Mouse (Mus musculus): ENCODE results near the gene Cops4. TPM values are rescaled to one million over a fixed set of nuclear protein-coding genes. Genes with fewer than 3 reads are reported as not detected.

Gene Cops4
- polyA plus RNA-seq, 1 experiment from 2014 or later, result 263 TPM

DNA sequence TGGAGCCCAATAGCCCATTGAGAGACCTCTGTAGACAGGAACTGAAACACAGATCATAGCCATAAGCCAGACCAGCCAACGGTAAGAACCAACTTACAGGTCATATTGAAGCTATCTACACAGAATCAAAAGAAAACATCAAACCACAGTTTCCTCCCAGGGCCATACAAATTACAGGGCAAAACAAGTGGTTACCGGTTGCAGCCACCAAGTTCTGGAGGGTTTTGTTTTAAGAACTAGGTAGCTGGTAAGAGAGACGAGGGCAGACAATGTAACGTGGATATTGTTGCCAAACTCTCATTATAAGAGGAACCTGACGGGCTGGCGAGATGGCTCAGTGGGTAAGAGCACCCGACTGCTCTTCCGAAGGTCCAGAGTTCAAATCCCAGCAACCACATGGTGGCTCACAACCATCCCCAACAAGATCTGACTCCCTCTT is 67.1 kb downstream of the Cops4 start:
- Histone ChIP-seq H3K4me2 (ENCODE audit: low read depth, low read length) (no peak overlapping the region), H3K9me3 (replicated peaks; ENCODE audit: control insufficient read depth, low read length) (no peaks in the 10 kb centered on the region), H3K36me3 (replicated peaks; ENCODE audit: control insufficient read depth, insufficient read depth, low read depth, low read length) (no peaks in the 10 kb centered on the region), H3K4me3 (ENCODE audit: low read depth, low read length) (no peak overlapping the region), H3K27ac (replicated peaks; ENCODE audit: low read depth, low read length) (no peak overlapping the region), H3K4me1 (ENCODE audit: control insufficient read depth, insufficient read depth, low read length) (no peaks in the 10 kb centered on the region), H3K9ac (replicated peaks; ENCODE audit: low read length) (no peak overlapping the region), H3K27me3 (ENCODE audit: control insufficient read depth, insufficient read depth, low read length) (no peaks in the 10 kb centered on the region)
- no peak for DNase-seq (ENCODE audit: low spot score)
- no peak for ATAC-seq (replicated peaks; ENCODE audit: insufficient number of reproducible peaks, low FRiP score, low TSS enrichment, low read depth)
- WGBS, result 89% methylated on average over 8 of the region's 8 CpGs

DNA sequence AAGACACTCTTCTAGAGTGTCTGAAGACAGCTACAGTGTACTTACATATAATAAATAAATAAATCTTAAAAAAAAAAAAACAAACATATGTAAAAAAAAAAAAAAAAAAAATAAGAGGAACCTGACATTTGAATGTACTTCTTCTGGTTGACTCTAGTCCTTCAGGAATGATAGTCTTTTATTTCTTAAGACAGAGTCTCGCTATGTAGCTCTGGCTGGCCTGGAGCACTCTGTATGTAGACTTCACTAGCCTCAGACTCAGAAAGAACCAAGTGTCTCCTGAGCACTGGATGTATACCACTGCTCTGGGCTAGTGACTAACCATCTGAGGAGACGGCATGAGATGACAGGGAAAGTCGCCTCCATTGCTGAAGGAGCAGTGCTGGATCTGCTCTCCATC is 67.5 kb downstream of the Cops4 start:
- Histone ChIP-seq H3K9me3 (replicated peaks; ENCODE audit: control insufficient read depth, low read length) (no peaks in the 10 kb centered on the region), H3K4me1 (ENCODE audit: control insufficient read depth, insufficient read depth, low read length) (no peaks in the 10 kb centered on the region), H3K9ac (replicated peaks; ENCODE audit: low read length) (no peak overlapping the region), H3K4me3 (ENCODE audit: low read depth, low read length) (no peak overlapping the region), H3K36me3 (replicated peaks; ENCODE audit: control insufficient read depth, insufficient read depth, low read depth, low read length) (no peaks in the 10 kb centered on the region), H3K27ac (replicated peaks; ENCODE audit: low read depth, low read length) (no peak overlapping the region), H3K4me2 (ENCODE audit: low read depth, low read length) (no peak overlapping the region), H3K27me3 (ENCODE audit: control insufficient read depth, insufficient read depth, low read length) (no peaks in the 10 kb centered on the region)
- WGBS, result 96% methylated on average over 3 of the region's 3 CpGs
- no peak for DNase-seq (ENCODE audit: low spot score)
- no peak for ATAC-seq (replicated peaks; ENCODE audit: insufficient number of reproducible peaks, low FRiP score, low TSS enrichment, low read depth)

DNA sequence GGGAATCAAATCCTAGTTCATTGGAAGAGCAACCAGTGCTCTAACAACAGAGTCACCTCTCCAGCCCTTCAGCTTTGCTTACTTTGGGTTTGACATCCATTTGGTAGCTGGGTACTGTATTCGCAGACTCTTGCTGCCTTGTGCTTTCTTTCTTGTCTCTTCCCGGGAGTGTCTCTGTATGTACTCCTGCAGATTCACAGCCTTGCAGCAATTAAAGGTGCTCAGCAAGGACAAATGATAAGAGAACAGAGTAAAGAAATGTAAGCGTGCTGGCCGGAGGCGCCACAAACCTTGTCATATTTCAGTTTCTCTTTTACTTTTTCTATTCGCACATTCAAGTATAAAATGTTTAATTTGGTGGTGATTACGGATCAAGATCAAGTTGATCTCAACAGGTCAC is 69.0 kb downstream of the Cops4 start:
- H3K4me3 ChIP-seq (ENCODE audit: low read depth, low read length), result no peak overlapping the region
- no peak overlapping the region for H3K4me2 ChIP-seq (ENCODE audit: low read depth, low read length)
- no peak overlapping the region for H3K9ac ChIP-seq (replicated peaks; ENCODE audit: low read length)
- WGBS, result 92% methylated on average over 7 of the region's 7 CpGs
- no peaks in the 10 kb centered on the region for H3K9me3 ChIP-seq (replicated peaks; ENCODE audit: control insufficient read depth, low read length)
- H3K27me3 ChIP-seq (ENCODE audit: control insufficient read depth, insufficient read depth, low read length), result no peaks in the 10 kb centered on the region
- no peaks in the 10 kb centered on the region for H3K4me1 ChIP-seq (ENCODE audit: control insufficient read depth, insufficient read depth, low read length)
- H3K27ac ChIP-seq (replicated peaks; ENCODE audit: low read depth, low read length), result no peak overlapping the region
- H3K36me3 ChIP-seq (replicated peaks; ENCODE audit: control insufficient read depth, insufficient read depth, low read depth, low read length), result no peaks in the 10 kb centered on the region
- no peak for DNase-seq (ENCODE audit: low spot score)
- ATAC-seq (replicated peaks; ENCODE audit: insufficient number of reproducible peaks, low FRiP score, low TSS enrichment, low read depth), result no peak

DNA sequence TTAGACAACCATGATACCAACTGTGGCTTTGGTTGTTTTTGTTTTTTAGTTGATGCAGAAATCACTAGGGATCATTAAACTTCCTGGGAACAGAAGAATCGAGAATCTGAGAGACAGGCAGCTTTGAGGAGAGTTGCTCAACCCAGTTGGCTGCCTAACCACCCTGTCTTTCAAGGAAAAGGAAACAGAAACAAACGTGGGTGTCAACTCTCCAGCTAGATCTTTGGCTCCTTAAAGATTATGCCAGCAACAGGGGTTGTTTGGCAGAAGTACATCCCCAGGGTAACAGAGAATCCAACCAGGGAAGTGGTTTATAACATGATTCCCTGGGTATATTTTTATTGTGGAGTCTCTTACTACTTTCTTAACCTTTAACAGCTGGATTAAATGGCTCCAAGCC is 69.5 kb downstream of the Cops4 start:
- H3K4me2 ChIP-seq (ENCODE audit: low read depth, low read length), result no peak overlapping the region
- no peaks in the 10 kb centered on the region for H3K36me3 ChIP-seq (replicated peaks; ENCODE audit: control insufficient read depth, insufficient read depth, low read depth, low read length)
- H3K4me3 ChIP-seq (ENCODE audit: low read depth, low read length), result no peak overlapping the region
- WGBS, result 49% methylated on average over 2 of the region's 2 CpGs
- no peaks in the 10 kb centered on the region for H3K4me1 ChIP-seq (ENCODE audit: control insufficient read depth, insufficient read depth, low read length)
- no peaks in the 10 kb centered on the region for H3K9me3 ChIP-seq (replicated peaks; ENCODE audit: control insufficient read depth, low read length)
- H3K9ac ChIP-seq (replicated peaks; ENCODE audit: low read length), result no peak overlapping the region
- DNase-seq (ENCODE audit: low spot score) (no peak), ATAC-seq (replicated peaks; ENCODE audit: insufficient number of reproducible peaks, low FRiP score, low TSS enrichment, low read depth) (no peak)
- H3K27me3 ChIP-seq (ENCODE audit: control insufficient read depth, insufficient read depth, low read length), result no peaks in the 10 kb centered on the region
- H3K27ac ChIP-seq (replicated peaks; ENCODE audit: low read depth, low read length), result no peak overlapping the region

DNA sequence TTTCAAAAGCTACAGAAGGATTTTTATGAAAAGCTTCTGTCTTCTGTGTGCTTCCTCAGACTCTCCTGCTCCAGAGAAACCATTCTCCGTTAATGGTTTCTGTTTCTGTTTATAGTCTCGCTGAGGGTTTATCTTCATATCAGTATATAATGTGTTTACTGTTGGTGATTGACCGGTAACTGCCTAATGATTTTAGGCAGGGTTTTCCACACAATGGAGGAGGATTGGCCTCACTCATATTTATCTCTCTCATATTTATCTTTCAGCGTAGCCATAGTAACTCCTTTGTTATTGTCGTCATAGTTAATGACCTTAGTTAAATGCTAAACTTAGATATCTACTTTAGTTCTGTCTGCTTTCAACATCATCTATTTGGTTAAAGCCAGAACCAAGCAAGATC is 72.4 kb downstream of the Cops4 start:
- Histone ChIP-seq H3K9me3 (replicated peaks; ENCODE audit: control insufficient read depth, low read length) (no peaks in the 10 kb centered on the region), H3K9ac (replicated peaks; ENCODE audit: low read length) (no peak overlapping the region), H3K4me3 (ENCODE audit: low read depth, low read length) (no peak overlapping the region), H3K27ac (replicated peaks; ENCODE audit: low read depth, low read length) (no peak overlapping the region), H3K27me3 (ENCODE audit: control insufficient read depth, insufficient read depth, low read length) (no peaks in the 10 kb centered on the region), H3K4me1 (ENCODE audit: control insufficient read depth, insufficient read depth, low read length) (no peaks in the 10 kb centered on the region), H3K4me2 (ENCODE audit: low read depth, low read length) (no peak overlapping the region), H3K36me3 (replicated peaks; ENCODE audit: control insufficient read depth, insufficient read depth, low read depth, low read length) (no peaks in the 10 kb centered on the region)
- WGBS, result 92% methylated on average over 5 of the region's 5 CpGs
- ATAC-seq (replicated peaks; ENCODE audit: insufficient number of reproducible peaks, low FRiP score, low TSS enrichment, low read depth), result no peak
- DNase-seq (ENCODE audit: low spot score), result no peak

DNA sequence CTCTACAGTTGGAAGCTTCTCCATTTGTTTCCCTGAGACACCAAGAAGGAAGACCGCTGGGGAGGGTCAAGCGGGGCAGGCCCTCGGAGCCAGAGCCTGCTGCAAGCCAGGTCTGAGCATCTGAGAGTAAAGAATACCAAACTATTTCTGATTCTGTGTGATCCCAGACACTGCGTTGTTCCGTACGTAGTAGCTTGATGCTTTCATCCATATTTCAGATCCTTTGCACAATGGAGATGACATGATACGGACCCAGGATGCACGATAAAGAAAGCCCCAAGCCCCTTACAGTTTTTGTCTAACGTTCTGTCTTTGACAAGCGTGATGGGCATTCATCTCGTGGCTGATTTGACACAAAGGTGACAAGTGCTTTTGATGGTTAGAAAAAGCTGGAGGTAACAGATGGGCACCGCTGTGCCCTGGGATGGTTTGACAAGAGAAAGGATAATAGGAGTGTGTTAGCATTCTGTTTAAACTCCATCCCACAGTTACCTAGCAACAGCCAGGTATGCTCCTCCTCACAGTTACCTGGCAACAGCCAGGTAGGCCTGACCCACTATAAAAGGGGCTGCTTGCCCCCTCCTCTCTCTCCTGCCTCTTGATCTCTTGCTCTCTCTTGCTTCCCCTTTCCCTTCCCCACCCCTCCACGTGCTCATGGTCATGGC is 76.8 kb downstream of the Cops4 start:
- no peaks in the 10 kb centered on the region for H3K36me3 ChIP-seq (replicated peaks; ENCODE audit: control insufficient read depth, insufficient read depth, low read depth, low read length)
- no peak for DNase-seq (ENCODE audit: low spot score)
- no peak overlapping the region for H3K4me3 ChIP-seq (ENCODE audit: low read depth, low read length)
- H3K27ac ChIP-seq (replicated peaks; ENCODE audit: low read depth, low read length), result no peak overlapping the region
- WGBS, result 86% methylated on average over 13 of the region's 13 CpGs
- no peak for ATAC-seq (replicated peaks; ENCODE audit: insufficient number of reproducible peaks, low FRiP score, low TSS enrichment, low read depth)
- H3K27me3 ChIP-seq (ENCODE audit: control insufficient read depth, insufficient read depth, low read length), result no peaks in the 10 kb centered on the region
- no peaks in the 10 kb centered on the region for H3K9me3 ChIP-seq (replicated peaks; ENCODE audit: control insufficient read depth, low read length)
- H3K4me2 ChIP-seq (ENCODE audit: low read depth, low read length), result no peak overlapping the region
- H3K9ac ChIP-seq (replicated peaks; ENCODE audit: low read length), result no peak overlapping the region
- no peaks in the 10 kb centered on the region for H3K4me1 ChIP-seq (ENCODE audit: control insufficient read depth, insufficient read depth, low read length)

DNA sequence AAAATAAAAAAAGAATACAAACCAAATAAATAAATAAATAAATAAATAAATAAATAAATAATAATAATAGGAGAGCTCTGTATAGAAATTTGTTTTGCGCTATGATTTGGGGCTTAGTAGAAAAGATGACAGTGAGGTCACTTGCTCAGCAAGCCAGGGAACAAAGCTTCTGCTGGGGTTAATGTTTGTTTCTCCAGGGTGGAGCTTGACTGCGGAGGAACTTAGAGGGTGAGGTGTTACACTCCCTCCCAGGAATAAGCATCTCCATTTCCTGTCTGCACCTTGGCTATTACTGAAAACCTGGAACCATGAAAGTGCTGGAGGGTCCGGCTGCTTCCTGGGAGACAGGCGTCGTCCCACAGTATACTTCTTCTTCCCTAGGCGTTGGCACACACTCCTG is 77.9 kb downstream of the Cops4 start:
- ATAC-seq (replicated peaks; ENCODE audit: insufficient number of reproducible peaks, low FRiP score, low TSS enrichment, low read depth), result no peak
- no peaks in the 10 kb centered on the region for H3K27me3 ChIP-seq (ENCODE audit: control insufficient read depth, insufficient read depth, low read length)
- H3K4me3 ChIP-seq (ENCODE audit: low read depth, low read length), result no peak overlapping the region
- H3K9ac ChIP-seq (replicated peaks; ENCODE audit: low read length), result no peak overlapping the region
- 93% methylated on average over 6 of the region's 6 CpGs for WGBS
- no peak overlapping the region for H3K4me2 ChIP-seq (ENCODE audit: low read depth, low read length)
- DNase-seq (ENCODE audit: low spot score), result no peak
- no peaks in the 10 kb centered on the region for H3K36me3 ChIP-seq (replicated peaks; ENCODE audit: control insufficient read depth, insufficient read depth, low read depth, low read length)
- no peaks in the 10 kb centered on the region for H3K4me1 ChIP-seq (ENCODE audit: control insufficient read depth, insufficient read depth, low read length)
- H3K27ac ChIP-seq (replicated peaks; ENCODE audit: low read depth, low read length), result no peak overlapping the region
- no peaks in the 10 kb centered on the region for H3K9me3 ChIP-seq (replicated peaks; ENCODE audit: control insufficient read depth, low read length)
